Mouse (Mus musculus): ENCODE results near the gene Gm17402. TPM values are rescaled to one million over a fixed set of nuclear protein-coding genes. Genes with fewer than 3 reads are reported as not detected.

The Gm17402 gene
- not detected in 2 replicates for polyA plus RNA-seq (2015; fragmentation: Nextera tagmentation; extraction: Ambion mirVana)

DNA sequence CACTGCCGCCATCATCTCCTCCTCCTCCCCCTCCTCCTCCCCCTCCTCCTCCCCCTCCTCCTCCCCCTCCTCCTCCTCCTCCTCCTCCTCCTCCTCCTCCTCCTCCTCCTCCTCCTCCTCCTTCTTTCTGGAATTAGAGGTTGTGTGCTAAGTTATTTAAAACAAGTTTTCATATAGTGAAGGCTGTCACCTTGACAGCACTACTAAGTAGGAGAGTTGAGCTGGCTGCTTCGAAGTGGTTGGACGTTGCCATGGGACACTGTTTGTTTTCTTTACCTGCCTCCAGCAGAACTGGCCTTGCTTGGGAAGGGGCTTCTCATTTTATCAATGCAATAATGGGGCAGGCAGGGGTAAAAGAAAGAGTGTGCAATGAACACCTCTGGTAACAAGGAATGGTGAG, at the start of gene Gm17402:
Gm17402 (minus strand) TSS at position 101 of the 400 bp plus-strand sequence.
- Histone ChIP-seq H3K9ac (0 out of 2 replicates have a peak within 1 kb of the TSS, but pooled peaks have one; percentile 34), H3K4me1 (peaks cover 6% of the 10 kb centered on the region; the same call in 1 of the 2 replicates), H3K9me3 (no peaks in the 10 kb centered on the region)

GRCm38 (mm10) chr3:67378215-67378614, 3.3 kb upstream of the Gm17402 start:
- peaks cover 6% of the 10 kb centered on the region; the same call in 1 of the 2 replicates for H3K4me1 ChIP-seq
- no peaks in the 10 kb centered on the region for H3K36me3 ChIP-seq
- no peaks in the 10 kb centered on the region for H3K9me3 ChIP-seq
- no peak overlapping the region for H3K4me2 ChIP-seq
- no peak overlapping the region for H3K27ac ChIP-seq
- ATAC-seq (ENCODE audit: borderline replicate concordance, extremely low read depth, low FRiP score, low TSS enrichment), result no peak
- peaks cover 4% of the 10 kb centered on the region; the same call in 1 of the 2 replicates for H3K27me3 ChIP-seq
- no peak overlapping the region for H3K9ac ChIP-seq
- no peak overlapping the region for H3K4me3 ChIP-seq

More for the DNA sequence above, at the start of gene Gm17402:
- H3K27me3 ChIP-seq, result peaks cover 9% of the 10 kb centered on the region; the same call in 1 of the 2 replicates
- H3K4me3 ChIP-seq, result peak within 1 kb of the TSS; percentile 49
- H3K36me3 ChIP-seq, result no peaks in the 10 kb centered on the region
- H3K4me2 ChIP-seq, result peak within 1 kb of the TSS; percentile 89
- ATAC-seq (ENCODE audit: borderline replicate concordance, extremely low read depth, low FRiP score, low TSS enrichment), result no peak
- no peak within 1 kb of the TSS for H3K27ac ChIP-seq
- WGBS, result 21% methylated on average over 3 of the region's 3 CpGs

DNA sequence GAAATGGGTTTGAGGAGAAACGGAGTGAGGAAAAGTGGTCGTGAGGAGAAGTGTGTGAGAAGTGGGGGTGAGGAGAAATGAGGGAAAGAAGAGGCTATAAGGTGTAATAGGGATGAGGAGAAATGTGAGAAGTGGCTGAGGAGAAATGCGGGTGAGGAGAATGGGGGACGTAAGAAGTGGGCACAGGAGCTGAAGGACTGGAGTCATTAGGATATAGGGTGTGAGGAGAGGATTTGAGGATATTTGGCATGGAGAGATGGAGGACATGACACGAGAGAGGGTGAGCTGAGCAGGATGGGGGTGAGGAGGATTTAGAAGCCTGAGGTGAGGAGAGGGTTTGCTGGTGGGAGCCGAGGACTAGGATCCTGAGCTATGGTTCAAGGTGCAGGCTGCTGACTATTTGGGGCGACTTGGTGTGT, 594 bp downstream of the Gm17402 start:
- Histone ChIP-seq H3K27ac (no peak overlapping the region), H3K9me3 (no peaks in the 10 kb centered on the region), H3K9ac (0 out of 2 replicates have a peak overlapping the region, but pooled peaks have one; percentile 34), H3K4me2 (peak overlapping the region; percentile 89), H3K4me1 (peaks cover 6% of the 10 kb centered on the region; the same call in 1 of the 2 replicates), H3K4me3 (peak overlapping the region; percentile 49), H3K27me3 (peaks cover 9% of the 10 kb centered on the region; the same call in 1 of the 2 replicates), H3K36me3 (no peaks in the 10 kb centered on the region)
- WGBS, result 35% methylated on average over 7 of the region's 7 CpGs
- peak; percentile 42; the same call in 1 of the 2 replicates for ATAC-seq (ENCODE audit: borderline replicate concordance, extremely low read depth, low FRiP score, low TSS enrichment)

DNA sequence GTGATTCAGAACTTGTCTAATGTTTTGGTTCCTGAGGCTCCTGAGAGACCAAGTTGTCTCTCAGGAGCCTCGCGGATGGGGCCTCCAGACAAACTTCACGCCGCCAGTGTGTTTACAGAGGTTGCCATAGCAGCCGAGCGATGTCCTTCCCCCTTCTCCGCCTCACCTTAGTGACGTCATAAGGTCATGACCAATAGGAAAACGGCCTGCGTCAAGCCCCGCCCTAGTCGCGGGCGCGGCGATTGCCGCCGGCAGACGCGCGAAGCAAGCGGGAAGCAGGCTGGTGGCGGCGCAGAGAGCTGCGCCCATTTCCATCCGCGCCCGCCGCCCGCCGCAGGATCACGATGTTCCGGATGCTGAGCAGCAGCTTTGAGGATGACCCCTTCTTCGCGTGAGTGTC, 1.1 kb downstream of the Gm17402 start, which contains the start of gene Mlf1:
Mlf1 (plus strand) TSS at position 226 of the 400 bp plus-strand sequence.
- Histone ChIP-seq H3K27me3 (peaks cover 9% of the 10 kb centered on the region; the same call in 1 of the 2 replicates), H3K36me3 (no peaks in the 10 kb centered on the region), H3K27ac (no peak within 1 kb of the TSS), H3K4me1 (peaks cover 6% of the 10 kb centered on the region; the same call in 1 of the 2 replicates), H3K4me2 (peak within 1 kb of the TSS; percentile 89), H3K9ac (0 out of 2 replicates have a peak within 1 kb of the TSS, but pooled peaks have one; percentile 34), H3K9me3 (no peaks in the 10 kb centered on the region), H3K4me3 (peak within 1 kb of the TSS; percentile 49)
- ATAC-seq (ENCODE audit: borderline replicate concordance, extremely low read depth, low FRiP score, low TSS enrichment), result peak; percentile 95
- under 1% methylated on average over 35 of the region's 35 CpGs for WGBS

GRCm38 (mm10) chr3:67372781-67373180, 2.2 kb downstream of the Gm17402 start:
- H3K4me1 ChIP-seq, result peaks cover 6% of the 10 kb centered on the region; the same call in 1 of the 2 replicates
- H3K27me3 ChIP-seq, result peaks cover 9% of the 10 kb centered on the region; the same call in 1 of the 2 replicates
- no peak overlapping the region for H3K4me3 ChIP-seq
- no peaks in the 10 kb centered on the region for H3K36me3 ChIP-seq
- H3K4me2 ChIP-seq, result no peak overlapping the region
- no peak overlapping the region for H3K9ac ChIP-seq
- H3K9me3 ChIP-seq, result no peaks in the 10 kb centered on the region
- no peak for ATAC-seq (ENCODE audit: borderline replicate concordance, extremely low read depth, low FRiP score, low TSS enrichment)
- H3K27ac ChIP-seq, result no peak overlapping the region
- 46% methylated on average over 5 of the region's 5 CpGs for WGBS

GRCm38 (mm10) chr3:67372194-67372593, 2.8 kb downstream of the Gm17402 start:
- no peak overlapping the region for H3K4me3 ChIP-seq
- no peak overlapping the region for H3K9ac ChIP-seq
- H3K27ac ChIP-seq, result no peak overlapping the region
- no peaks in the 10 kb centered on the region for H3K9me3 ChIP-seq
- no peak for ATAC-seq (ENCODE audit: borderline replicate concordance, extremely low read depth, low FRiP score, low TSS enrichment)
- WGBS, result 75% methylated on average over 4 of the region's 4 CpGs
- peaks cover 9% of the 10 kb centered on the region; the same call in 1 of the 2 replicates for H3K27me3 ChIP-seq
- H3K4me1 ChIP-seq, result peaks cover 6% of the 10 kb centered on the region; the same call in 1 of the 2 replicates
- H3K4me2 ChIP-seq, result no peak overlapping the region
- no peaks in the 10 kb centered on the region for H3K36me3 ChIP-seq

GRCm38 (mm10) chr3:67369407-67370079, 5.4 kb downstream of the Gm17402 start:
- no peak overlapping the region for H3K27ac ChIP-seq

DNA sequence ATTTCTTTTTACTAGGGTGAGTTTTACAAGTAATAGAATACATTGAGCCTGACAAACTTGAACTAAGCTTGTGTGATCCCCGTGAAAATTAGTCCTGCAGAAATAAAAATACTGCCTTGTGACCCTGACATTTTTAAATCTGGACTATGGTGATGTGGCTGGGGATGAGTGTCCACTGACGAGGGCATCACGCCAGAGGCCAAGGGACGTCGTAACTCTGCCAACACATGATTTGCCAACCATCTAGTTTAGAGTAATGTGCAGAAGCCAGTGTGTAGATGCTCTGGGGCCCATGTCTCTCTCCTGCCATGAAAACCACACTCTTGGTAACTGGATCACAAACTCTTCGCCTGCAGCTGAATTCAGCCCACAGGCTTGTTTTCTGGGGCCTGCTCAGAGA, 7.5 kb downstream of the Gm17402 start:
- WGBS, result 64% methylated on average over 6 of the region's 6 CpGs
- Histone ChIP-seq H3K4me3 (no peak overlapping the region), H3K27ac (no peak overlapping the region), H3K4me2 (no peak overlapping the region), H3K9me3 (no peaks in the 10 kb centered on the region), H3K4me1 (no peaks in the 10 kb centered on the region), H3K36me3 (no peaks in the 10 kb centered on the region), H3K27me3 (no peaks in the 10 kb centered on the region), H3K9ac (no peak overlapping the region)
- no peak for ATAC-seq (ENCODE audit: borderline replicate concordance, extremely low read depth, low FRiP score, low TSS enrichment)

More at GRCm38 (mm10) chr3:67369407-67370079, 5.4 kb downstream of the Gm17402 start:
- Histone ChIP-seq H3K4me1 (peaks cover 5% of the 10 kb centered on the region; the same call in 1 of the 2 replicates), H3K9me3 (no peaks in the 10 kb centered on the region), H3K4me2 (no peak overlapping the region), H3K4me3 (no peak overlapping the region), H3K27me3 (peaks cover 8% of the 10 kb centered on the region; the same call in 1 of the 2 replicates), H3K36me3 (no peaks in the 10 kb centered on the region), H3K9ac (no peak overlapping the region)
- WGBS, result 69% methylated on average over 5 of the region's 5 CpGs
- ATAC-seq (ENCODE audit: borderline replicate concordance, extremely low read depth, low FRiP score, low TSS enrichment), result no peak

DNA sequence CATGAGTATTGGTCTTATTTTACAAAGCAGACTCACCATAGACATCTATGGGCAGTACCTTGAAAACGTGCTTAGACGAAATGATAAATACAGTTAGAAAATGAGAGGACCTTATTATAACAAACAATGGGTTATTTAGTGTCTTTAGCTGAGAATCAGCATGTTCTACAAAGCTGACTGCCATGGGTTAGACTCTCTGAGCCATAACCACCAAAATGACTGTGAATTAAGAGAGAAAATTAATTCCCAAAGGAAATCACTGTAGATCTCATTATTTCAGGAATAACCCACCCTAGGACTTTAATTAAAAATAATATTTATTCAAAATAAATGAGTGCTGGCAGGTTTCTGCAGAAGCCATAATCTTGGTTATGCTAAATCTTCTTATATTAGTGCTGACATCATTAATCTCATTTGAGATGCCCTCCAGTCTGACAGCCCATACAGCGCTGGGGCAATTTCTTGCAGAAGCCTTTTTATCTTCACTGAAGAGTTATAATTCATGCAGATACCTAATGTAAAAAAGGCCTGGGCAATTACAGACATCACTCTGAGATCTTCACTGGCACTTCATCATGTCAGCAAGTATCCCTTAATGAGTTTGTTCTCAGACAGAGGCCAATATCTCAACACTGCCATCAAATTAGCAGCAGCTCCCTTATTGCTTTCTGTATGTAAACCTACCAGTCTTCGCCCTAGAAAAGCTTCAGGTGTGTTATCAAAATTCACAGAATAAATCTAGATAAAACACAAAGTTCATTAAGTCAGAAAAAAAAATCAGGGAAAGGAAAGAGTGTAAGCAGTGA, 8.7 kb downstream of the Gm17402 start:
- Histone ChIP-seq H3K4me1 (no peaks in the 10 kb centered on the region), H3K4me3 (no peak overlapping the region), H3K36me3 (no peaks in the 10 kb centered on the region), H3K9me3 (no peaks in the 10 kb centered on the region), H3K4me2 (no peak overlapping the region), H3K27ac (no peak overlapping the region), H3K9ac (no peak overlapping the region), H3K27me3 (no peaks in the 10 kb centered on the region)
- WGBS, result 67% methylated on average over 4 of the region's 4 CpGs
- no peak for ATAC-seq (ENCODE audit: borderline replicate concordance, extremely low read depth, low FRiP score, low TSS enrichment)

DNA sequence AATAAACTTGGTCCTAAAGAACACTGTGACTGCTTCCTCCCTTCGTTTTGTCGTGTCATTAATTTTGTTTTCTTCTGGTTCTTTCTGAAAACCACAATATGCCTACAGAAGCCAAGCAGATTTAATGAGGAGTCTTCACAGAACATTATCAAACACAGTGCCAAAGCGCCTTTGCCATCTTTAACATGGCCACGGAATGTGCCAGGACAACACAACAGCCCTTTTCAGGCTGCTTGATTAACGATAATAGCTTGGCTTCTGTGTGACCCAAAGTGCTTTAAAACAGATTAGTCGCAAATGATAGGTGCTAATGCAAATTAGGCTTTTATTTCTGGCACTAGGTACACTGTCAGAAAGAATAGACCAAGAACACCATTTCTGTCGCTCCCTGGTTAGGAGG, 16.6 kb downstream of the Gm17402 start:
- Histone ChIP-seq H3K27me3 (no peaks in the 10 kb centered on the region), H3K9me3 (no peaks in the 10 kb centered on the region), H3K9ac (no peak overlapping the region), H3K4me3 (no peak overlapping the region), H3K4me1 (no peaks in the 10 kb centered on the region), H3K36me3 (no peaks in the 10 kb centered on the region), H3K4me2 (no peak overlapping the region), H3K27ac (no peak overlapping the region)
- 87% methylated on average over 7 of the region's 7 CpGs for WGBS
- ATAC-seq (ENCODE audit: borderline replicate concordance, extremely low read depth, low FRiP score, low TSS enrichment), result no peak

- WGBS, result 81% methylated on average over 3 of the region's 3 CpGs
- Histone ChIP-seq H3K27ac (no peak overlapping the region), H3K4me2 (no peak overlapping the region), H3K36me3 (no peaks in the 10 kb centered on the region), H3K9me3 (no peaks in the 10 kb centered on the region), H3K4me1 (no peaks in the 10 kb centered on the region), H3K27me3 (no peaks in the 10 kb centered on the region), H3K4me3 (no peak overlapping the region), H3K9ac (no peak overlapping the region)
- no peak for ATAC-seq (ENCODE audit: borderline replicate concordance, extremely low read depth, low FRiP score, low TSS enrichment)
Measured at GRCm38 (mm10) chr3:67352763-67353149, 22.2 kb downstream of the Gm17402 start.
